Mouse (Mus musculus): ENCODE results near the gene Rpl3l. TPM values are rescaled to one million over a fixed set of nuclear protein-coding genes. Genes with fewer than 3 reads are reported as not detected.
"Not testable (repeated sequence)": the region's sequence is repeated elsewhere in the genome, so short reads cannot be mapped to it uniquely, and the experiment has no call there.

Rpl3l gene
- polyA plus RNA-seq, 1 experiment from 2014 or later = not detected

DNA sequence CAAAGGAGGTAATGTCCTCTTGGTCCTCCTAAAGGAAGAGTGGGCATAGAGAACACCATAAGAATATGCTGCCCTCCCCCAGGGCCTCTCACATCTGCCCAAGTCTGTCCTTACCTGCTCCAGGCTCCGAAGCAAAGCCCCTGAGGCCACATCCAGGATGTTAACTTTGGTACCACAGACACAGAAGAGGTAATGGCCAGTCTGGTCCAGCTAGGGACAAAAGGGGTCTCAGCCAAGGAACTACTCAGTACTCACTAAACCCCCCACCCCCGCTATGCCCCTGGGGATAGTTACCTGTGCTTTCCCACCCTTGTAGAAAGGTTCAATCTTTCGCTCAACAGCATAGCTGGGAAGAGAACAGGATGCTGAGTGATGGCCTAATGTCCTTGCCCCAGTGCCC, 21.8 kb upstream of the Rpl3l start:
- Histone ChIP-seq H3K36me3 (replicated peaks) (peaks cover 51% of the 10 kb centered on the region), H3K4me1 (peaks cover 16% of the 10 kb centered on the region), H3K27me3 (replicated peaks; ENCODE audit: low read depth, poor library complexity, severe bottlenecking) (no peaks in the 10 kb centered on the region), H3K4me3 (peak overlapping the region; percentile 77), H3K9me3 (no peaks in the 10 kb centered on the region), H3K27ac (replicated peaks) (no peak overlapping the region)
- DNase-seq (ENCODE audit: low spot score) = no peak
- 91% methylated on average over 3 of the region's 3 CpGs for WGBS

DNA sequence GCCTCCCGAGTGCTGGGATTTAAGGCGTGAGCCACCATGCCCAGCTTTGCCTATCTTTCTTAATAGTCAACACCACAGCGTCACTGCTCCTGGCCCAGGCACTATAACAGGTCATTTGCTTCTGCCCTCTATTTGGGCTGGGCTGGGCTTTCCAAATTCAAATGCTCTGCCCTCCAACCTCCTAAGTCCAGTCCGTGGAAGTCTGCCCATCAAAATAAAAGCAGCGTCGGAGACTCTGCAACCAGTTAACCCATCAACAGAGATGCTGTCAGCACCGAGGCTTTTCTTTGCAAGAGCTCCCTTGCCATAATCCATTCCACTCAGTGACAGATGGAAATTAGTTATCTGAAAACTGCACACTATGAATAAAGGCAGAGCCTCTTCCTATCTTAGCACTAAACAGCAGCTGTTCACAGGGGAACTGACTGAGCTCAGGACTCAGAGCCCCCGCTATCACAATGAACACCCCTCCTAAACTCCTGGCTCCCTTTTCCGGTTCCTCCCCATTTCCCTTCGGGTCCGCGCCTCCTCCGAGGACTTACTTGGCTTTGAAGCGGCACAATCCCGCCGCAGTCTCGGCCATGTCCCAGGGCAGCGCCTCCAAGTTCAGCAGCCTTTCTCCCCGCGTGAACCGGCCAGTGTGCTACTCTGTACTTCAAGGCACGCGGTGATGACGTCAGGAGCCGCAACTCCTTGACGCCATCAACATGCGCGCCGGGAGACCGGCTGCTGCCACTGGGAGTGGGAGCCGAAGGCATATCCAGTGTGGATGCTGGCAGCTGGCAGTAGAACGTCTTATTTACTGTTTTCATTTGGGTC, 20.4 kb upstream of the Rpl3l start, which contains the start of gene Tbl3:
Gene Tbl3 (minus strand): TSS at position 679 of the 819 bp plus-strand sequence.
- Histone ChIP-seq H3K4me3 (peak within 1 kb of the TSS; percentile 77), H3K27me3 (replicated peaks; ENCODE audit: low read depth, poor library complexity, severe bottlenecking) (no peaks in the 10 kb centered on the region), H3K27ac (replicated peaks) (peak within 1 kb of the TSS; percentile 83), H3K4me1 (peaks cover 16% of the 10 kb centered on the region), H3K36me3 (replicated peaks) (peaks cover 38% of the 10 kb centered on the region), H3K9me3 (no peaks in the 10 kb centered on the region)
- peak; percentile 95 for DNase-seq (ENCODE audit: low spot score)
- 4% methylated on average over 32 of the region's 32 CpGs for WGBS

DNA sequence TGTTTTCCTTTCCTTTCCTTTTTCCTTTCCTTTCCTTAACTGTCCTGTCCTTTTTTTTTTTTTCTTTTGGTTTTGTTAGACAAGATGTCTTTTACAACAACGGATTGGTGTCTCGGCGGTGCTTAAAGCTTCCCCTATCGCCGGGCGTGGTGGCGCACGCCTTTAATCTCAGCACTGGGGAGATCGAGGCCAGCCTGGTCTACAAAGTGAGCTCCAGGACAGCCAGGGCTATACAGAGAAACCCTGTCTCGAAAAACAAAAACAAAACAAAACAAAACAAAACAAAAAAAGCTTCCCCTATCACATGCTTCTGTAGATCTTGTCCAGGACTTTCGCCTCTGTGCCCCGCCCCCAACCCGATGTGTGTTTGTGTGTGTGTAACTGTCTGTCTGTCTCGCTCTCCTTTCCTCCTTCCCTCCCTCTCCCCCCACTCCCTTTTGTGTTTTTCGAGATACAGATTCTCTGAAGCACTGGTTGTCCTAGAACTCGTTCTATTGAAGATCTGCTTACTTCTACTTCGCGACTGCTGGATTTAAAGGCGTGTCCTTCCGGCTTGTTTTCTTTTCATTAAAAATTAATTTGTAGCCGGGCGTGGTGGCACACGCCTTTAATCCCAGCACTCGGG, 19.7 kb upstream of the Rpl3l start:
- Histone ChIP-seq H3K9me3 (no peaks in the 10 kb centered on the region), H3K4me3 (peak overlapping the region; percentile 77), H3K27me3 (replicated peaks; ENCODE audit: low read depth, poor library complexity, severe bottlenecking) (no peaks in the 10 kb centered on the region), H3K36me3 (replicated peaks) (peaks cover 30% of the 10 kb centered on the region), H3K4me1 (peaks cover 16% of the 10 kb centered on the region), H3K27ac (replicated peaks) (peak overlapping the region; percentile 83)
- DNase-seq (ENCODE audit: low spot score) = no peak
- WGBS = 6% methylated on average over 24 of the region's 24 CpGs

DNA sequence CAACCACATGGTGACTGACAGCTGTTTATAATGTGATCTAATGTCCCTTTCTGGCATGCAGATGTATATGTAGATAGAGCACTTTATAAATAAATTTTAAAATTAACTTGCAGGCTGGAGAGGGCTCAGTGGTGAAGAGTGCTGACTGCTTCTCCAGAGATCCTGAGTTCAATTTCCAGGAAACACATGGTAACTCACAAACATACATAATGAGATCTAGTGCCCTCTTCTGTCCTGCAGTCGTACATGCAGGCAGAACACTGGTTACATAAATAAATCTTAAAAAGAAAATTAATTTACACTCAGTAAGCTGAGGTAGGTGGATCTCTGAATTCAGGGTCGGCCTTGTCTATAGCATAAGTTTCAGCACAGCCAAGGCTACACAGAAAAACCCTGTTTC, 19.0 kb upstream of the Rpl3l start:
- no peak for DNase-seq (ENCODE audit: low spot score)
- H3K27ac ChIP-seq (replicated peaks) = no peak overlapping the region
- WGBS = 40% methylated on average over 2 of the region's 2 CpGs

DNA sequence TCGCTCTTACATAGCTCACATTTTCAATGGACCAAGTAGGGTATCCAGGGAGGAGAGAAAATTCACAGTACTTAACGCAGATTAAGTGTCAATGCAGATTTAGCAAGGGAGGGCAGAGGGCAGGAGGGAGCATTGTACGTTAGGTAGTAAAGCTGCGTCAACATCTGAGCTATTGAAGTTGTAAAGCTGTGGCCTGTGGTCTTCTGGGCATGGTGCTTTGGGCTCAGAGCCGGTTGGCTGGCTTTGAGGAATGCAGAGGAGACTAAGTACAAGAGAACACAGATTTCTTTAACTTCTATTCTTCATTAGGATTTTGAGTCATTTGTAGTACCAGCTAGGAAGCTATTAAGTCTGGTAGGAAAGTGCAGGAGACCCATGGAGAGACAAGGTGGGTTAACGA, 12.1 kb upstream of the Rpl3l start:
- H3K4me3 ChIP-seq = no peak overlapping the region
- 70% methylated on average over 6 of the region's 6 CpGs for WGBS
- no peak for DNase-seq (ENCODE audit: low spot score)

More for the DNA sequence above, 19.0 kb upstream of the Rpl3l start:
- Histone ChIP-seq H3K9me3 (no peaks in the 10 kb centered on the region), H3K27me3 (replicated peaks; ENCODE audit: low read depth, poor library complexity, severe bottlenecking) (no peaks in the 10 kb centered on the region), H3K4me1 (peaks cover 16% of the 10 kb centered on the region), H3K4me3 (no peak overlapping the region), H3K36me3 (replicated peaks) (peaks cover 24% of the 10 kb centered on the region)

DNA sequence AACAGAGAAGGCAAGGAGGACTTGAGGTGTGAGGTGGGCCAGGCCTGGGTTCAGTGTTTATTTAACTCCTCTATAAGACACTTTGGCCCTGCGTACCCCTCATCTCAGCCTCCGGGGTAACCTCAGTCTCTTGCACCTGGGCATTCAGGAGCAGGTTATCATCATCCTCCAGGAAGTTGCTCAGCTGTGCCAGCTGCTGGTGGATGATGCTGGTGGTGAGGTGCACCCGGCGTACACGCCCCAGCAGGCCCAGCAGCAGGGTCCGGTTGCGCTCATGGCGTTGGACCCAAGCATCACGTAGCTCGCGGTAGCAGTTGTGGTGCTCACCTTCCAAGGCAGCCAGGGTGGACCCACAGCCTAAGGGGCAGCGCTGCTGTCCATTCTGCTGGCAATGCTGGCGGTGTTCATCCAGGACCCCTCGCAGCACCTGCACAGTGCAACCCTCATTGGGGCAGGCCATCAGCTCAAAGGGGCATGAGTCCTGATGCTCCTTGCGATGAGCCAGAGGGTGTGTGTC, 11.4 kb upstream of the Rpl3l start:
- H3K27ac ChIP-seq (replicated peaks) = no peak overlapping the region
- H3K36me3 ChIP-seq (replicated peaks) = peaks cover 45% of the 10 kb centered on the region
- H3K4me1 ChIP-seq = peaks cover 10% of the 10 kb centered on the region
- H3K27me3 ChIP-seq (replicated peaks; ENCODE audit: low read depth, poor library complexity, severe bottlenecking) = no peaks in the 10 kb centered on the region
- no peak for DNase-seq (ENCODE audit: low spot score)
- 98% methylated on average over 15 of the region's 15 CpGs for WGBS
- H3K4me3 ChIP-seq = no peak overlapping the region
- no peaks in the 10 kb centered on the region for H3K9me3 ChIP-seq

More for the DNA sequence above, 12.1 kb upstream of the Rpl3l start:
- H3K27me3 ChIP-seq (replicated peaks; ENCODE audit: low read depth, poor library complexity, severe bottlenecking) = no peaks in the 10 kb centered on the region
- H3K4me1 ChIP-seq = peaks cover 8% of the 10 kb centered on the region
- H3K9me3 ChIP-seq = no peaks in the 10 kb centered on the region
- no peak overlapping the region for H3K27ac ChIP-seq (replicated peaks)
- H3K36me3 ChIP-seq (replicated peaks) = peaks cover 39% of the 10 kb centered on the region

DNA sequence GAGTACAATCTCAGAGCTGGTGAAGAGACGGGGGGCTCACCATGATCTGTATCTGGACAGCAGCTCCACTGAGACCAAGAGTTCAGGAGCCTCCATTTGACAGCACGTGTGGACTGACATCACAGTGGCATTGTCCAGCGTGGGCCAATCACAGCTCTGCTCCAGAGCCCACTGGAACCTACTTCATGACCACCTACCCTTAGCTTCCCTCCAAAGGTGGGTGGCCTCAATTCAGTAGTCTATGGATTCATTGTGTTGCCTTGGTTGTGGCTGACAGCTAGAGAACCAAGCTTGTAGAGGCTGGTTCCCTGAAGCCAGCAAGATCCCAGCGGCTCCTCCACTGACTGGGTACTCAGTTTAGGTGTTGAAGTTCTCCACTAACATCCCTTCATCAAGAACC, 9.7 kb upstream of the Rpl3l start, which contains the start of the genes Rnf151 and Rps2:
Gene Rnf151 (minus strand): TSS at position 121 of the 400 bp plus-strand sequence.
Gene Rps2 (plus strand): TSS at position 174 of the 400 bp plus-strand sequence.
- Histone ChIP-seq H3K4me3 (peak within 1 kb of the TSS; percentile 90), H3K9me3 (no peaks in the 10 kb centered on the region), H3K4me1 (peaks cover 25% of the 10 kb centered on the region), H3K27me3 (replicated peaks; ENCODE audit: low read depth, poor library complexity, severe bottlenecking) (no peaks in the 10 kb centered on the region), H3K27ac (replicated peaks) (peak within 1 kb of the TSS; percentile 94; the same call in 1 of the 2 replicates), H3K36me3 (replicated peaks) (peaks cover 60% of the 10 kb centered on the region)
- 79% methylated on average over 4 of the region's 4 CpGs for WGBS
- no peak for DNase-seq (ENCODE audit: low spot score)

DNA sequence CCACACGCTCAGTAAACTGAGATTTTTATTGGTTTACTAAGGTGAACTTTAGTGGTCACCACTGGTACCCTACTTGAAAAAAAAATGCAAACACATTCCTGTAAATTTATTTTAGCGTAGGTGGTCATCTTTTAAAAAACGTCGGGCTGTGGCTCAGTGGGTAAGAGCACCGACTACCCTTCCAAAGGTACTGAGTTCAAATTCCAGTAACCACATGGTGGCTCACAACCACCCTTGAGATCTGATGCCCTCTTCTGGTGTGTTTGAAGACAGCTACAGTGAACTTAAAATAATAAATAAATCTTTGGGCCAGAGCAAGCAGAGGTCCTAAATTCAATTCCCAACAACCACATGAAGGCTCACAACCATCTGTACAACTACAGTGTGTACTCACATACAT, 8.7 kb upstream of the Rpl3l start:
- WGBS = 62% methylated on average over 5 of the region's 5 CpGs
- Histone ChIP-seq H3K27ac (replicated peaks) (peak overlapping the region; percentile 94), H3K36me3 (replicated peaks) (peaks cover 60% of the 10 kb centered on the region), H3K4me1 (peaks cover 35% of the 10 kb centered on the region), H3K4me3 (peak overlapping the region; percentile 90)
- not testable (repeated sequence) for H3K27me3 ChIP-seq (replicated peaks; ENCODE audit: low read depth, poor library complexity, severe bottlenecking); H3K9me3 ChIP-seq; DNase-seq (ENCODE audit: low spot score)

DNA sequence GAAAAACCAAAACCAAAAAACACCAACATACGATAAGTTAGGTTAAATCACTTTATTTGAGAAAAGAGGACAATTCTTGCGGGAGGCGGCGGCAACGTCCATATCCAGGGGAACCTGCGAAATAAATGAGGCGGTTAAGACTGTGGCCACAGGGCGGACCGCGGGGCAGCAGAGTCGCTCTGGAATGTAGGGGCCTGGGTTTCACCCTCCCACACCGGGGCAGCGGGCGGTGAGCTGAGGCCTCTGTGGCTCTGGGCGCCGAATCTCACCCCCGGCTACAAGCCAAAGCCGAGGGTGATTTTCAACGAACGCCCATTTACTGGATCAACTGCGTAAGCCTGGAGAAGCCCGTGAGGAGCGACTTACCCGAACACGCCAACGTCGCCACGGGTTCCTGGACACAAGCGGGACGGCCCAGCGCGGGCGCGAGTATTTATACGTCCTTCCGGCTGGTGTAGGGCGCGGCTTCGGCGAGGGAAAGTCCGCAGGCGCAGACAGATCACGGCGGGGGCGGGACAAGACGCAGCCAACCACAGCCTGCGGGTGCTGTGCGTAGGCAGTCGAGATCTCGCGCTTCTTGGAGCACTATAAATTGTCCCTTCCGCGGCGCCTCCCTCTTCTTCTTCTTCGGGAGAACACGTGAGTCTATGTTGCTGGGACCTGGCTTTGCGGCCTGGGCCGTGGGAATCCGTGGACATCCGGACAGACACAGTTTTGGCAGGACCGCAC, 8.0 kb upstream of the Rpl3l start:
- Histone ChIP-seq H3K4me3 (peak overlapping the region; percentile 90), H3K36me3 (replicated peaks) (peaks cover 60% of the 10 kb centered on the region), H3K9me3 (no peaks in the 10 kb centered on the region), H3K4me1 (peaks cover 40% of the 10 kb centered on the region), H3K27ac (replicated peaks) (peak overlapping the region; percentile 94), H3K27me3 (replicated peaks; ENCODE audit: low read depth, poor library complexity, severe bottlenecking) (no peaks in the 10 kb centered on the region)
- peak; percentile 99 for DNase-seq (ENCODE audit: low spot score)
- under 1% methylated on average over 61 of the region's 61 CpGs for WGBS

DNA sequence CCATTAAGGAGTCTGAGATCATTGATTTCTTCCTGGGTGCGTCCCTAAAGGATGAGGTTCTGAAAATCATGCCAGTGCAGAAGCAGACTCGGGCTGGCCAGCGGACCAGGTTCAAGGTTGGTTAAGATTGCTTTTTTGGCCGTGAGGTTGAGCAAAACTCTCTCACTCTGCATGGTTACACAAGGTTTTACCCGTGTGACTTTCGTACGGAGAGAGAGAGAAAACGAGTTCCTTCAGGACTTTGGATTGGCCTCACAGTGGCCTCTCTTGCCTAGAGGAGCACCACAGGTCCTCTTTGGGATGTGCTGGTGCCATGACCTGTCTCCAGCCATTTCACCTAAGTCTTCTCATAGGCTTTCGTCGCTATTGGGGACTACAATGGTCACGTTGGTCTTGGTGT, 7.0 kb upstream of the Rpl3l start:
- not testable (repeated sequence) for H3K9me3 ChIP-seq; H3K27me3 ChIP-seq (replicated peaks; ENCODE audit: low read depth, poor library complexity, severe bottlenecking); DNase-seq (ENCODE audit: low spot score)
- Histone ChIP-seq H3K27ac (replicated peaks) (peak overlapping the region; percentile 94), H3K36me3 (replicated peaks) (peaks cover 54% of the 10 kb centered on the region), H3K4me1 (peaks cover 40% of the 10 kb centered on the region), H3K4me3 (peak overlapping the region; percentile 90)
- 2% methylated on average over 11 of the region's 11 CpGs for WGBS

DNA sequence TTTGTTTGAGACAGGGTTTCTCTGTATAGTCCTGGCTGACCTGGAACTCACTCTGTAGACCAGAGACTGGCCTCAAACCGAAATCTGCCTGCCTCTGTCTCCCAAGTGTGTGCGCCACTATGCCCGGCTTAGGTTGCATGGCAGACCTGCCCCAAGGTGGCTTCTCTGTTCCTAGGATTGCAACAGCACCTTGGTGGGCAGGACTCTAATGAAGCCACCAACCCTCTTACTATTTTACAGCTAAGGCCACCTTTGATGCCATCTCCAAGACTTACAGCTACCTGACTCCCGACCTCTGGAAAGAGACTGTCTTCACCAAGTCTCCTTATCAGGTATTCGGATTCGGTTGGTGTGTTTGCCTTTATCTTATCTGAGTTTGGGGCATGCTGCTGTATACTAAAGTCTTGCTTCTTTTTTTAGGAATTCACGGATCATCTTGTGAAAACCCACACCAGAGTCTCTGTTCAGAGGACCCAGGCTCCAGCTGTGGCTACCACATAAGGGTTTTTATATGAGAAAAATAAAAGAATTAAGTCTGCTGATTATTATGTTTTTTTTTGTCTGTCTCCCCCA, 6.2 kb upstream of the Rpl3l start:
- H3K4me3 ChIP-seq = peak overlapping the region; percentile 90
- 67% methylated on average over 7 of the region's 7 CpGs for WGBS
- not testable (repeated sequence) for H3K9me3 ChIP-seq; H3K27me3 ChIP-seq (replicated peaks; ENCODE audit: low read depth, poor library complexity, severe bottlenecking); DNase-seq (ENCODE audit: low spot score)
- H3K27ac ChIP-seq (replicated peaks) = 0 out of 2 replicates have a peak overlapping the region, but pooled peaks have one; percentile 40
- H3K36me3 ChIP-seq (replicated peaks) = peaks cover 45% of the 10 kb centered on the region
- peaks cover 40% of the 10 kb centered on the region for H3K4me1 ChIP-seq
